Comparison of ENCODE assay signal across 7 mouse cellular contexts in the genomic region with DNA sequence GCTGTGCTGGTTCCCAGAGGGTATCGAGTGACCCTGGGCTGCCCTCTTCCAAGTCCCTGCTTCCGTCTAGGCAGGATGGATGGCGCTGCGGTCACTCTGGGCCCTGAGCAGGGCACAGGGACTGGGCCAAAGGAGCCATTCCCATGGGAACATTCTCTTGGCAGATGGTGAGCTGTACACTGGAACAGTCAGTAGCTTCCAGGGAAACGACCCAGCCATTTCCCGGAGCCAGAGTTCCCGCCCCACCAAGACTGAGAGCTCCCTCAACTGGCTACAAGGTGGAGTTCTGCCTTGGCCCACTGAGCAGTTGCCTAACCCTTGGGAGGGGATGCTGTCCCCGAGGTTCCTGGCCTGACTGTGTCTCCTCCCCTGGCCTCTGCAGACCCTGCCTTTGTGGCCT. TPM values are rescaled to one million over a fixed set of nuclear protein-coding genes. Genes with fewer than 3 reads are reported as not detected.
DNase-seq lines count a peak whose midpoint lies in the region; ATAC-seq lines count a peak whose summit lies in the region.

No protein-coding gene starts in this region.

- no peak for ATAC-seq in megakaryocyte progenitor cell, adult 5-6 weeks (replicated peaks; ENCODE audit: poor library complexity)

- DNase-seq in layer of hippocampus, adult 8-10 months (ENCODE audit: low spot score in 2 of 2): peak; percentile 54 to 64
- DNase-seq in layer of hippocampus, adult 11-12 months (ENCODE audit: low spot score): no peak
- peak; percentile 37 for DNase-seq in NIH3T3 (ENCODE audit: low read depth)
- peak; percentile 57 for DNase-seq in gastrocnemius, postnatal 14 days
- peak; percentile 50 to 58 for DNase-seq in layer of hippocampus, postnatal 36 days
- no peak for DNase-seq in retina, embryonic 14.5 days (ENCODE audit: low spot score)

- intact Hi-C loops in gastrocnemius, postnatal 14 days (cut with DNase I; ENCODE audit: low total_unique reads): loop anchor here (2.0 kb wide), 1 partner anchor 78 kb away; no protein-coding TSS in a partner anchor

RNA-seq across cellular contexts. Expression of a gene that starts 16.0 kb away (rescaled TPM):
- total RNA-seq in layer of hippocampus, adult 8-10 months (2022): 10 to 100 TPM; 20.3 to 31.5 (median 25.9) TPM
- total RNA-seq in gastrocnemius, postnatal 14 days (2021): 10 to 100 TPM in 1 of 2 experiments, 1 to 10 TPM in 1; 9.4 to 11.3 TPM
- total RNA-seq in layer of hippocampus, postnatal 36 days (2021): 10 to 100 TPM; 21.0 to 25.4 TPM
- total RNA-seq in megakaryocyte progenitor cell, adult 5-6 weeks (2015): 65.0 and 67.2 TPM in 2 replicates
- total RNA-seq in megakaryocyte progenitor cell, adult 5-6 weeks (2017): 32.7 and 43.8 TPM in 2 replicates

RNA-seq across cellular contexts. Expression of a gene that starts 16.1 kb away (rescaled TPM):
- total RNA-seq in layer of hippocampus, adult 8-10 months (2022): 1 to 10 TPM; 6.2 to 7.5 (median 7.0) TPM
- 1 to 10 TPM; 1.1 to 1.5 TPM for total RNA-seq in gastrocnemius, postnatal 14 days (2021)
- 1 to 10 TPM; 6.9 to 7.3 TPM for total RNA-seq in layer of hippocampus, postnatal 36 days (2021)
- 7.1 TPM in 2 replicates for total RNA-seq in megakaryocyte progenitor cell, adult 5-6 weeks (2015)
- total RNA-seq in megakaryocyte progenitor cell, adult 5-6 weeks (2017): 2.0 and 2.4 TPM in 2 replicates

RNA-seq across cellular contexts. Expression of a gene that starts 29.6 kb away (rescaled TPM):
- total RNA-seq in layer of hippocampus, adult 8-10 months (2022): 1 to 10 TPM; 1.3 to 2.1 (median 1.8) TPM
- total RNA-seq in gastrocnemius, postnatal 14 days (2021): under 1 TPM; 0.20 to 0.33 TPM
- 1 to 10 TPM; 1.7 to 2.9 TPM for total RNA-seq in layer of hippocampus, postnatal 36 days (2021)
- total RNA-seq in megakaryocyte progenitor cell, adult 5-6 weeks (2015): 1.5 TPM in 1 of 2 replicates, not detected in the other
- total RNA-seq in megakaryocyte progenitor cell, adult 5-6 weeks (2017): not detected in 2 replicates

RNA-seq across cellular contexts. Expression of a gene that starts 29.9 kb away (rescaled TPM):
- total RNA-seq in layer of hippocampus, adult 8-10 months (2022): 10 to 100 TPM; 22.0 to 27.7 (median 25.9) TPM
- total RNA-seq in gastrocnemius, postnatal 14 days (2021): 1 to 10 TPM; 1.9 to 2.5 TPM
- total RNA-seq in layer of hippocampus, postnatal 36 days (2021): 10 to 100 TPM; 21.6 to 24.1 TPM
- total RNA-seq in megakaryocyte progenitor cell, adult 5-6 weeks (2015): 6.6 and 7.7 TPM in 2 replicates
- total RNA-seq in megakaryocyte progenitor cell, adult 5-6 weeks (2017): 5.3 and 8.1 TPM in 2 replicates

RNA-seq across cellular contexts. Expression of a gene that starts 44.4 kb away (rescaled TPM):
- total RNA-seq in layer of hippocampus, adult 8-10 months (2022): 10 to 100 TPM; 37.2 to 43.3 (median 38.6) TPM
- 10 to 100 TPM; 20.6 to 21.5 TPM for total RNA-seq in gastrocnemius, postnatal 14 days (2021)
- total RNA-seq in layer of hippocampus, postnatal 36 days (2021): 10 to 100 TPM; 41.4 to 44.5 TPM
- total RNA-seq in megakaryocyte progenitor cell, adult 5-6 weeks (2015): 27.6 and 29.4 TPM in 2 replicates
- total RNA-seq in megakaryocyte progenitor cell, adult 5-6 weeks (2017): 24.6 and 25.9 TPM in 2 replicates

Comparison
In these comparisons a context has a peak if more than half of its experiments do, and no peak if none do; other contexts are left out.
1. DNase-seq: peak in layer of hippocampus, adult 8-10 months (2 of 2), NIH3T3 (single experiment), gastrocnemius, postnatal 14 days (single experiment) and layer of hippocampus, postnatal 36 days (2 of 2); none in layer of hippocampus, adult 11-12 months (single experiment) and retina, embryonic 14.5 days (single experiment).